Mouse (Mus musculus): ENCODE data around the gene Hyal6. TPM values are rescaled to one million over a fixed set of nuclear protein-coding genes. Genes with fewer than 3 reads are reported as not detected.

Hyal6 gene
- polyA plus RNA-seq (2017; shearing (Covaris generic)), result not detected

DNA sequence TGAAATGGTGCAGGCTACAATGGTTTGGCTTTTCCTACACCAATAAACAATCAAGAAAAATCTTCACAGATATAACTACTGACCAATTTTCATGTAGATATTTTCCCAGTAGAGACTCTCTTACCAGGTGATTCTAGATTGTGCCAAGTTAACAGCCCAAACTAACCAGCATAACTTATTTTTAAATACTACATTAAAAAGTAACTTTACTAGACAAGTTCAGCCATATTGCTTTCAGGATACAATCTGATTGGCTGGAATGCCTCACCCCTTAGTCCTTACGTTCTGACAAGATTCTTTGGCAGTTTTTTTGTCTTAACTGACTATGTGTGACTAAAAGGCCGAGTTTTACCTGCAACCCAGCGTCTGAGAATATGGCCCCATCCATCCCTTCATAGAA lies at the start of gene Hyal6:
Gene Hyal6, plus strand, starts transcription at position 301 of the 400 bp plus-strand sequence.

DNA sequence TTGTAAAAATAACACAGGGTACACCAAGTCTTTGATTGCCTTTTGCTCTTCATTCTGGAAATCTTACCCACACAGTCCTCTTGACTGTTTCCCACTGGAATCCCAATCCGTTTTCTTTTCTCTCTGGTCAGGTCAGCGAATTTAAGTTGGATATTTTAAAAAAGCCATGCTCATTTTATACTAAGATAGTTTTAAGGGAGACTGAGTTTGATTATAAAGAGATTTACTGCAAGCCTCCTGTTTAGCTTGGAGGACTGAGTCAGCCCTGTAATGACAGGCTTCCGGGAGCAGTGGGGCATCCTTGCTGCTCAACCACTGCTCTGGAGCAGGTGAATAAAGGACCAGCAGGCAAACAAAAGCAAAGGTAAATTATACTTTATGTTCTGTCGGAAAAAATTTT lies 15.0 kb downstream of the Hyal6 start, which contains the start of gene Hyal4:
Gene Hyal4, plus strand, starts transcription at position 301 of the 400 bp plus-strand sequence.

DNA sequence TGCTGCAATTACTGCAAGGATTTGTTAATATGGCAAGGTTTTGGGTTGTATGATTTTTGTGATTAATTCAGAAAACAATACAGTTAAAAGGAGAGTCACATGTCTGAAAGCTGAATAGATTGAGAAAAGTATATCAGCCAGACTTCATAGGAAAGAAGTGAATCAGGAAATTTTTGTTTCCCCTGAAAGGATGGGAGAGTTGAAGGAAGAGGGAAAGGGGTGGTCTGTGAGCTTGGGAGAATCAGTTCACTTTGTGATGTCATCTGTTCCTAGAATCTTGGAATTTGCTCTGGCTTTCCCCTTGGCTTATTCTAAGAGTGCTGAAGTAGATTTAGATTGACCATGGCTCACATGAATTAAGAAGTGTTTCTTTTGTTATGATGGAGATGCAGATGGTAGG lies 57.8 kb downstream of the Hyal6 start, which contains the start of gene Spam1:
Gene Spam1, plus strand, starts transcription at position 301 of the 400 bp plus-strand sequence.

Other genes with a start within 250 kb of the Hyal6 start
- gene Iqub, start 218.2 kb upstream of the Hyal6 start, polyA plus RNA-seq (2017; shearing (Covaris generic)), result not detected
- 194 TPM for gene Ndufa5, start 205.2 kb upstream of the Hyal6 start, polyA plus RNA-seq (2017; shearing (Covaris generic))
- gene Asb15, start 205.1 kb upstream of the Hyal6 start, polyA plus RNA-seq (2017; shearing (Covaris generic)), result not detected
- not detected for gene Lmod2, start 135.5 kb upstream of the Hyal6 start, polyA plus RNA-seq (2017; shearing (Covaris generic))
- gene Wasl, start 68.2 kb upstream of the Hyal6 start, polyA plus RNA-seq (2017; shearing (Covaris generic)), result 9.4 TPM
- gene Hyal4, start 15.1 kb downstream of the Hyal6 start, polyA plus RNA-seq (2017; shearing (Covaris generic)), result not detected
- not detected for gene Spam1, start 57.9 kb downstream of the Hyal6 start, polyA plus RNA-seq (2017; shearing (Covaris generic))
- not detected for gene Hyal5, start 124.8 kb downstream of the Hyal6 start, polyA plus RNA-seq (2017; shearing (Covaris generic))
- gene Tmem229a, start 223.1 kb downstream of the Hyal6 start, polyA plus RNA-seq (2017; shearing (Covaris generic)), result not detected